Mouse (Mus musculus) cerebellum, adult 2 months (tissue): ENCODE results near the gene Vps35l.

Experiments
- CTCF ChIP-seq: fragments of 200-500 bp; IDR thresholded peaks from 2 replicates; pipeline ENCODE4 v1.5.1; 2011; ENCODE audit warnings: low read depth, mild to moderate bottlenecking, control low read depth, low read length, moderate library complexity, borderline replicate concordance; ENCODE audit not compliant: insufficient read depth
- POLR2A ChIP-seq: fragments of 200-500 bp; IDR thresholded peaks from 2 replicates; pipeline ENCODE4 v1.6.1; 2011; ENCODE audit warnings: low read length, control low read depth, borderline replicate concordance; ENCODE audit not compliant: insufficient read depth

DNA sequence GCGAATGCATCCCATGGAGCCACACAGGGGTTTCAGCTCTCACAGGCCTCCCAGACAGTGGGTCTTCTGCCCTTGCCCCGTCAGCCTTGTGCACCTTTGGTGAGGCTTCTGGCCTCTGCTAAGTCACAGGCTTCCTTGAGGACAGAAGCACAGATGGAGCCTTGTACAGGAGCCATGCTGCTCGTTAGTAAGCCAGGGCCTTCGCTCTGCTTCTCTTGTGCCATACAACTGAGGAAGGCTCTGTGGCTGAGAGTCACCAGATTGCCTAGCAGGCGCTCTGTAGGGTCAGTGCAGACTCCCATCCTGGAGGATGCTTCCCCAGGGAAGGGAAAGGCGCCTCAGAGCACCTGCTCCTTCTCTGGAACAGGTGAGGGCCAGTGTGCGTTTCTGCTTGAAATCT is 36.0 kb downstream of the Vps35l start:
- TF ChIP-seq CTCF (no peak), POLR2A (no peak)
